Mouse (Mus musculus): ENCODE measurements around the gene Cmah.

DNA sequence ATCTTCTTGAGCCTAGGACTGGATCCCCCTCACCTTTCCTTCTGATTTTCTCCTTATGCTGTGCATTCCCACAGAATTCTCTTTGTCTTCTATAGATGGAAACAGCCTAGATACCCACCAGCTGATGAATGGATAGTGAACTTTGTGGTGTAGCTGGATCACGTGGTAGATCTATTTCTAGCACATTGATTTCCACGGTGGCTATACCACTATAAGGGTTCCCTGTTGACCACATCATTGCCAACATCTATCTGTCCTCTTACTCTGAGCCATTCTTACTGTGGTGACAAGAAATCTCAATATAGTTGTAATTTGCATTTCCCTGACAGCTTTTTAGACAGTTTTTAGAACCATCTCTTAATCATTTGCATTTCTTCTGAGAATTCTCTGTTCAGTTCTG, 124.3 kb downstream of the Cmah start:
- TF ChIP-seq POLR2A (IDR thresholded peaks at IDR 0.05; ENCODE audit: low read depth, low read length), result no peak
- TF ChIP-seq CTCF (IDR thresholded peaks at IDR 0.05; ENCODE audit: borderline replicate concordance, insufficient read depth, low read length), result no peak
